Mouse (Mus musculus) 3T3-L1 (cell line): Measurements from ENCODE around the gene Cd52.
A peak's percentile ranks its signal among the peaks of the same experiment; 100 is the strongest.

Experiments used
- DNase-seq: peaks from one replicate; pipeline ENCODE4 v3.0.0-alpha.2; 2015; ENCODE audit warnings: low read depth, low spot score

The Cd52 gene

DNA sequence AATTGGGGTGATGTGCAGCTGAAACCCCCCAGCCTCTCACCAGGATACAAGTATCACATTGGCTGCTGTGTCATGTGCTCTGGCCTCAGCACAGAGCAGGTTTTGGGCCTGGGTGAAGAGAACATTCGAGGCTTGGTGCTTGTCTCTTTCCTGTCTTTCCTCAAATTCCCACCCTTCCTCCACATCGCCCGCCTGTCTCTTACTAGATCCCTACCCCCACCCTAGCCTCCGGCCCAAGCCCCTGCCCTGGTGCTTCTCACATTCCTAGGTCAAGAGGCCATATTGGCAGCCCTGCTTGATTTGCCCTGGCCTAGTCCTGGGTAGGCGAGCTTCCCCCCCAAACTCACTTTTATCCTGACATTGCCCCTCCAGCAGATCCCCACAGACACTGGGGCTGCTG, 24.2 kb upstream of the Cd52 start:
- no peak for DNase-seq

DNA sequence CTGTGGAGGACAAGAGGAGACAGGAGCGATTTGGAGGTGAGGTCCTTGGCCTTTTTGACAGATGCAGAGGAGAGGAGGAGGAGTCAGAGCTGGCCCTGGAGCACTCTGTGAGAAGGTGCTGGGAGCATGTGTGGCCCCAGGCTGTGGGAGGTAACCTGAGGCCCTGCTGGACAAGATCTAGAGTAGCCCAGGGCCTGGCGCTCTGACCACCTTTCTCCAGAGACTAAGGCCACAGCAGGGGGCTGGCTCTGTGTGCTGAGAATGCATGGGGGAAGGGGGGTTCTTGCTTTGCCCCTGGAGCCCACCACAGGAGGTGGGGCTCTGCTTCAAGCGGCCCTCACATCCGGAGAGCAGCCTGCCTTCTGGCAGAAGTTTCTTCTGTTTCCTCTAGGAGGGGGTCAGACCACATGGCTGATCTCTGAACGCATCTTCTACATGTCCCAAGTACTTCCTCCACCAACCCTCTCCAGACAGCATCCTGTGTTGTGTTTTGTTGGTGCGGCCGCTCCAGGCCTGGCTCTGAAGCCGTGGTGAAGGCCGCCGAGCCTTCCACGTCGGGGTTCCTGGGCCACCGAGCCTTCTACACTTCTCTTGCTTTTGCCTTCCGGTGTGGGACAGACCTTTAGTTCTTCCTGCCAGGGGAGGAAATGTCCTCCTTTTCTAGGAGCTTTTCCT, 23.4 kb upstream of the Cd52 start:
- DNase-seq: no peak

DNA sequence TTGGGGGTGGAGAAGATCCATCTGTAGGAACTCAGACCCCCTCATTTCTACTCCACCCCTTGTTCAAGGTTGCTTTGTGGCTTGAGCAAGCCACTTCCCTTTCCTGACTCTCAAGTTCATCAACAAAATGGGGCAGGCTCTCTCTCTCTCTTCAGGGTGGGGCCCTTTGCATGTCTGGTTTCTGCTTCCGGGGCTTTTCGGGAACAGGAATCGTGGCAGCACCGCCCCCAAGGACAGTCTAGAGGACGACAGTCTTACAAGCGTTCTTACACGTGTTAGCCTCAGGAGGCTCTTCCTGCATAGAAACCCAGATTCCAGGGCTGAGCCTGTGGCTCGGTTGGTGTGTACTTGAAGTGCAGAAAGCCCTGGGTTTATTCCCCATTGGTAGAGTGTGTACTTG, 22.1 kb upstream of the Cd52 start:
- no peak for DNase-seq

DNA sequence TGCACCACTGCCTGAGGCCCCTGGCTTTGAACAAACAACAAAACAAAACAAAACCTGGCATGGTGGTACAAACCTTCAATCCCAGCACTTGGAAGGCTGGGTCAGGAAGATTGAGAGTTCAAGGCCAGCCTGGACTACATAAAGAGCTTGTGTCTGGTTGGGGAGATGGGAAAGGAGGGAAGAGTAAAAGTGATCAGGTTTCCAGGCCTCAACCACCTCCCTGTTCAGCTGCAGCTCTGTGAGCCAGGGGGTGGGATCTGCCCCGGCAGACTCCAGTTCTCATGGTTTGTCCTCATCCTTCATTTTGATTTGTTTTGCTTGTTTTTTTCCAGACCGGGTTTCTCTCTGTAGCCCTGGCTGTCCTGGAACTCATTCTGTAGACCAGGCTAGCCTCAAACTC, 21.6 kb upstream of the Cd52 start:
- DNase-seq: no peak

DNA sequence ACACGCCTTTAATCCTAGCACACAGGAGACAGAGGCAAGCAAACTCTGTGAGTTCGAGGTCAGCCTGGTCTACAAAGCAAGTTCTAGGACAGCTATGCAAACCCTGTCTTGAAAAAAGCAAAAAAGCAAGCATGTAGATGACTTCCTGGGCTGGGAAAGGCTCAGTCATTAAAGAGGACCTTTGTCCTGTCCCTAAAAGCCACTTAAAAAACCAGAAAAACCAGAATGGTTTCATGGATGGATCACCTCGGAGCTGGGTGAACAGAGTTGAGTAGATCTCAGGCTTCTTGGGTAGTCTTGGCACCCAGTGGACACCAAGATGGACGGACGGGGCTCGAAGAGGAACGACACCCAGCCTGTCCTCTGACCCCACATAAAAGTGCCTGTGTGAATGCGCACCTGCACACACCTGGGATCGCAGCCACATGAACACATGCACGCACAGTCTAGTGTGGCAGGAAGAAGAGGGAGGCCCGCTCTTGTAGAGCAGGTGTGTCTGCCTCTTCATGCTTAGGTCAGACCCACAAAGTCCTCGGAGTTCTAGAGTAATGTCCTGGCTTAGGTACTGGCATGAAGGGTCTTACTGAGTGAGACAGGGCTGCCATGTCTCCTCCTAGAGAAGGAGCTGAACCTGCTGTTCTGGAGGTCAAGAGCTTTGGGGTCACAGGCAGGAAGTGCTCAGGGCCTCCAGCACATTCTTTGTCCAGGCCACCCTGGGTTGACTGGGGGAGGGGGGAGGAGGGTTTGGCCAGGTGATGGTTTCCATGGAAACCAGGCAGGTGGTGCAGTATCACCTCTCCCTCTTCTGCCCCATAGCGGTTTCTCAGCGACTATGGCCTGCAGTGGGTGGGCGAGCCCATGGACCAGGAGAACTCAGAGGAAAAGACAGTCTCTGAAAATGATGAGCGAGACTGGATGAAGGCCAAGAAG, 20.6 kb upstream of the Cd52 start:
- DNase-seq: no peak

DNA sequence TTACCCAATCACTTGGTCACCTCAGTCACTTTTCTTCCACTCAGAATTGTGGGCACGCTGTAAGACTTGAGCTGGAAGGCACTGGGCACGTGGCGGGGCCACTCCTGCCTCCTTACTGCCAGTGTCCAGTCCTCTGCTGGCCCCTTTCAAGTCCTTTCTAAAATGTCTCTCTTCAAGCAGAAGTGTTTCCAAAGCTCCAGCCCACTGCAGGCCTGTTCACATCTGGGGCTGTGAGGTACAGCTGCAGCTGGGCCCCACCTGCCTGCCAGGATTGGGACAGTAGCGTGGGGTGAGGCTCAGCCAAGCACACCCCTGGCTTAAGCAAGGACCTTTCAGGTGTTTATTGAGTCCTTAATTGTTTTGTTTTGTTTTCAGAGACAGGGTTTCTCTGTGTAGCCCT, 19.2 kb upstream of the Cd52 start:
- DNase-seq: no peak

DNA sequence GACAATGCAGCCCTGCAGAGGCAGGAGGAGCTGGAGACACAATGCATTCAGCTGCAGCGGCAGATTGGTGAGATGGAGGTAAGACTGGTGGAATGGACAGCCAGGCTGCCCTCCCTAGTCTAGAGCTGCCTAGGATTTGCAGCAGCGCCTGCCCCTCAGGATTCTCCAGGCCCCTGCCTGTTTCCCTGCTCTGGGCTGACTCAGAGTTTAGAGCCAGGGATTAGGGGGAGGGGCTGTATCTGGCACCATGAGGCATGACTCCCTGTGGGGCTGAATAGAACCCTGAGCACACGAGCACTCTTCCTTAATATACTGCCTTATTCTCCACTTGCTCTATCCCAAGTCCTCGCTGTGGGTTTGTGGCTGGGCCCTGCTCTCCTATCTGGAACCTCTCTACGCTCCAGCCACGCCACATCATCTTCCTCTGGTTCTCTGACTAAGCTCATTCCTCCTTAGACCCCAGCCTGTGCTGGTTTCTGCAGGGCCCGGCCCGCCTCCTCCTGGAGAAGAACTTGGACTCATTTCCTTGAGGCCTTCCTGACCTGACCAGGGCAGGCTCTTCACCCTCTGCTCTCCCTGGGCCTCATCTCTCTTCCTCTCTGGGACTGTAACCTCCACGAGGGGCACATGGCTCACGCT, 18.6 kb upstream of the Cd52 start:
- peak; percentile 75 for DNase-seq

DNA sequence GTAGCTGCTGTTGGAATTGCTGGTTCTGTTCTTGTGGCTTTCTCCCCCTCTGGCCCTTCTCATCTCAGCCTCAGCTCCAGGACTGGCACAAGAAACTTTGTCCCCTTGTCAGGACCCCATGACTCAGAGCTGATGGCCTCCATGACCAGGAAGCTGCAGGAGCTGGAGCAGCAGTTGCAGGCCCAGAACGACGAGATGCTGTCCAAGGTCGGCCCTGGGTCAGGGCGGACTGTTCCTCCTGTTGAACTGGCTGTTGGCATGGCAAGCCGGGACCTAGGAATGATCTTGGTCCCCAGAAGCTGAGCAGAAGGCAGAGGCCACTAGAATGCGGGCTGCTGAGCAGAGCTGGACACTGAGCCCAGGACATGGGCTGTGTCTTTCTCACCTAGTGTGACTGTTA, 17.5 kb upstream of the Cd52 start:
- DNase-seq: no peak

- no peak for DNase-seq
Observed at GRCm38 (mm10) chr4:134110653-134111052, 15.8 kb upstream of the Cd52 start.

- DNase-seq: no peak
Observed at GRCm38 (mm10) chr4:134108196-134108595, 13.3 kb upstream of the Cd52 start.

GRCm38 (mm10) chr4:134107730-134108129, 12.8 kb upstream of the Cd52 start:
- DNase-seq: no peak

DNA sequence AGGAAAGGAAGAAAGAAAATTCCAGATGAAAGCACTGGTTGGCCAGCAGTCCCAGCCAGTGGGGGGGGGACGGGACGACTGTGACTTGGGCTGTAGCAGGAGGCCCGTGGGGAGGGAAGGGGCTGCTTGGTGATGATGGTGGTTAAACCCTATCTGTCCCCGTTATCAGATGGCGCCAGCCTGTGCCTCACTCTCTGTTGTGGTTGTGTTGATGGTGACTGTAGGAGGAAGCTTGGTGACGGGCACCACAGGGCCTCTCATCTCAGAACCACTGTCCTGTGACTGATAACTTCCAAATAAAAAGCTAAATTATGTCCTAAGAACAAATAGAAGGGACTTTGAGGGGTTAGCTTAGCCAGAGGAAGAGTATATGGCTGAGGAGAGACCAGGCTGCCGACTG, 11.2 kb upstream of the Cd52 start:
- DNase-seq: no peak

- peak; percentile 19 for DNase-seq
Observed at GRCm38 (mm10) chr4:134102742-134103119, 7.8 kb upstream of the Cd52 start.

DNA sequence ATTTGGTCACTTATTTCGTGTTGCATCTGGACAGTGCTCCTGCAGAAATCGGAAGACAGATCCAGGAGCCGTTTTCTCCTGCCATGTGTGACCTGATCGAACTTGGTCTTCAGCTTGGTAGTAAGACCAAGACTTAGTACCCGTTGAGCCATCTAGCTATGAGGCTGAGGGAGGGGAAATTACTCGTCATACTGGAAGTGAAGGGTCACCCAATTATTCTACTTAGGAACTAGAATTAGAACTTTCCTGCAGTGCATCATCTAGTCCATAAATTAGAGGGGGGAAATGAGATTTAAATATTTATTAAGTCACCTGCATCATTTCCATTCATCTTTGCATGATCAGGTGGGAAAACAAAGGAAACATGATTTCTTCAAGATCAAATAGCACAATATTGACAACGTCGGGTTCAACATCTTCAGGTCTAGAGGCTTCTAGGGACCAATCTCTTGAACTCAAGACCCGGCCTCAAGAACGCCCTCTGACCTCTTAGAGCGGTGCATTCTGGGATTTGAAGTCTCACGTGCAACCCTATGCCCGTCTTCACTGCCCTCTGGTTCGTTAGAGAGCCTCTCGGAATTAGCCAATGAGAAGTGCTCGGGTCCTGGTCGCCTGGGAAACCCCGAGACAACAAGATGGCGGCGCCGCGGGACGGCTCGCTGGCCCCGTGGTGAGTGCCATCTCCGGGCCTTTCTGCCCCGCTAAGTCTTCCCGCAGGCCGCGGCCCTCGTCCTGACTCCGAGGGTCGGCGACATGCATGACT, 7.3 kb upstream of the Cd52 start, which contains the start of gene Ubxn11:
Gene Ubxn11, plus strand, starts transcription at position 592 of the 763 bp plus-strand sequence.
- peak; percentile 93 for DNase-seq

DNA sequence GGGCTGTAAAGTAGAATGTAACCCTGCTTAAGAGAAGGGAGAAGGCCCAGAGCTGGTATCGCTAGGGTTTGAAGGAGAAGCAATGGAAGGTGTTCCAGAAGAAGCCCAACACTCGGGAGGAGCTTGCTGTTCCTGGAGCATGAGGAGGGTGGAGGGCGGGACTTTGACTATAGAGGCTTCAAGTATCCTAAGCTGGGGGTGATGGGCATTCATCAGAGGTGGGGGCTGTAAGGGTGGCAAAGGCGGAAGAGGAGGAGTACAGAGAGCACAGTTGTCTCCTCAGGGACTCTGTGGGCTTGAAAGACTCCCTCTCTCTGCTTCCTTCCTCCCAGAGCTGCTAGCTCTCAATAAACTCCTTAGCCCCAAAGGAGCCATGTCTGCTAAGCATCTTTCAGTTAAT, 5.4 kb upstream of the Cd52 start:
- DNase-seq: no peak

- no peak for DNase-seq
Observed at GRCm38 (mm10) chr4:134098628-134099027, 3.7 kb upstream of the Cd52 start.

DNA sequence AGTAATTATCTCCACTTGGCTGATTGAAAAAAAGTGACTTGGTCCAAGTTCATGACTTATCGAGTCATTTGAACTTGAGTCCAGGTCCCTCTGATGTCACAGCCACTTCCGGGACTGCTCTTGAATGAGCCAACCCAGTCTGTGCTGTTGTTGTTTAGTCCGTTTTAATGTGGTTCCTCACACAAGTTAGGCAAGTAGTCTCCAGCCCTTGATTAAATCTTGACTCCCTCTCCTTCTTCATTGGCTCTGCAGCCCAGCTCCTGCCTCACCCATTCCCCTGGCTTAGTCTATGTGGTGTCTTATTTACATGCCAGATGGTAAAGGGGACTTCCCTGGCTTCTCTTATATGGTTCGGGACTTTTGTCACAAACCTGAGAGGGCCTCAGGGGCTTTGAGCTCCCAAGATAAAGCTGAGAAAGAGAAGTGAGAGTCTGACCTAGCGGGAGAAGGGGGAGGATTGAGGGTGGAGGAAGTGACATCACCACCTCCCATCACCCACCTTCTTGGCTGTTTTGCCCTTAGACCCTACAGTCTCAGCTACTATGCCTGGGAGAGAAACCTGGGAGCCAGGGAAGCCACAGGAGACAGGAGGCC, 2.2 kb upstream of the Cd52 start:
- DNase-seq: no peak

GRCm38 (mm10) chr4:134096120-134096519, 1.2 kb upstream of the Cd52 start:
- no peak for DNase-seq

DNA sequence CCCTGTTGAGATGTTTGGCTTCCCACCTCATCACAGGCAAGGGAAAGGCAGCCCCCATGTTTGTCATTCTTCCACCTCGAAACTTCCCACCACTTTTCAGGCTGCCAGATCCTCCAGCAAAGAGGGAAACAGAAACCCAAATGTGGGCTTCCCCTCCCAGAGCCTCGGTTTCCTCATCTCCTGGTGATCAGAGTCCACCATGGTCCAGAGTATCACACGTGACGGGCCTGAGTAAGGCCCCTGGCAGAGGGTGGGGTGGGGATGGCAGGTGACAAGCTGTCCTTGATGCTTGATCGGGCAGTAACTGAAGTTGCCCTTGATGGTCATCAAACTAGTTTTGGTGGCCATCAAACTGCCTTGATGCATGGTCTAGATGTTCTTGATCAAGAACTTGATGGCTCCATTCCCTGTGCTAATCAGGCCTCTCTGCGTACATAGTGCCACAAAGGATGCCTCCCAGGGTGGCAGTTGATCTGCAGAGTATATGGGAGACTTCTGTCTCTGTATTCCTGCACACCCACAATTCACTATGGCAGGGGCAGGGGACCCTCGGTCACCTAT, 798 bp downstream of the Cd52 start:
- DNase-seq: no peak

- peak; percentile 62 for DNase-seq
Observed at GRCm38 (mm10) chr4:134092382-134093288, 2.2 kb downstream of the Cd52 start.
